Mouse (Mus musculus): ENCODE results near the gene A630089N07Rik. TPM values are rescaled to one million over a fixed set of nuclear protein-coding genes. Genes with fewer than 3 reads are reported as not detected.

A630089N07Rik gene
- 7.6 to 10.6 TPM (median 8.5 TPM) in 4 replicates for total RNA-seq (2023; ENCODE audit: inconsistent age)

GRCm38 (mm10) chr16:98081889-98082818, at the start of gene A630089N07Rik:
Gene A630089N07Rik, minus strand, starts transcription at chr16:98082450.

DNA sequence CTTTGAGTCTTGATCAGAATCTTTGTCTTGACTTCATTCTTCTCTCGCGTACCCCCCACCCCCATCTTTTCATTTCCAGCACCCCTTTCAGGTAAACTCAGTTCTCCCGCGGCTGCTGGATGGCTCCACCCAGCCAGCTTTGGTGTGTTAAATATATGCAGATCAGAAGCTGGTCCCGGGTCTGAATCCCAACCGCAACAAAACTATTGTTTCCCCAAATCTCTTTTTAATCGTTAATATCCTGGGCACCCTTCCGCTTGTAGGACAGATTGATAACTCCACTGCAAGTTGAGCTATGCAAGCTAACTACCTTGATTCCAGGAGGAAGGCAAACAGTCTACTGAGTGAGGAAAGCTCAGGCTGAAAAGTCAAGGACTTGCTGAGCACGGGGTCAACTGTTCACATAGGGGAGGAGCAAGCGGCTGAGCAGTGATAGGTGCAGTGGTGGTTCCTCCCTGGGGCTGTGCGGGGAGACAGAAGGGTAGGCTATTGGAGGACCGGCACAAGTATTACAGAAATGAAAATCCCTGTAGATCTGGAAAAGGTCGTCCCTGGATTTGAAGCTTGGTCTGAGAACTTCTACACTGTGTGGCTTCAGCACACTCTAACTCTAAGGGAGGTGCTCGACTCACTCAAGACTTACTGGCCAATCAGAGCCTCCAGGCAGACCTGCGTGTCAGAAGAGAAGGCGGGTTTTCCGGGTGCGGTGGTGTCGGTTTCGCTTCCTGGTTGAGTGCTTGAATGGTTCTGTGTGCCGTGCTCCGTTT, 85.5 kb downstream of the A630089N07Rik start, which contains the start of gene B230307C23Rik:
B230307C23Rik (plus strand) TSS at position 700 of the 767 bp plus-strand sequence.

GRCm38 (mm10) chr16:97962151-97962948, 119.9 kb downstream of the A630089N07Rik start, which contains the start of the genes C2cd2 and Zbtb21:
Gene C2cd2, minus strand, starts transcription at chr16:97962598.
Gene Zbtb21, minus strand, starts transcription at chr16:97962622.

Other genes starting within 250 kb of the A630089N07Rik start
- 29.4 to 31.6 TPM (median 30.7 TPM) in 4 replicates for gene Prdm15, start 230.6 kb downstream of the A630089N07Rik start, total RNA-seq (2023; ENCODE audit: inconsistent age)
- gene C2cd2, start 119.9 kb downstream of the A630089N07Rik start, total RNA-seq (2023; ENCODE audit: inconsistent age): 9.3 to 13.1 TPM (median 11.1 TPM) in 4 replicates
- gene Zbtb21, start 119.8 kb downstream of the A630089N07Rik start, total RNA-seq (2023; ENCODE audit: inconsistent age): 90.3 to 105 TPM (median 96.9 TPM) in 4 replicates
- 17.8 to 30.4 TPM (median 18.4 TPM) in 4 replicates for gene B230307C23Rik, start 85.1 kb downstream of the A630089N07Rik start, total RNA-seq (2023; ENCODE audit: inconsistent age)

Measured in B cell, adult (primary cell).